Mouse (Mus musculus): ENCODE results near the gene 4930455H04Rik.

The 4930455H04Rik gene

DNA sequence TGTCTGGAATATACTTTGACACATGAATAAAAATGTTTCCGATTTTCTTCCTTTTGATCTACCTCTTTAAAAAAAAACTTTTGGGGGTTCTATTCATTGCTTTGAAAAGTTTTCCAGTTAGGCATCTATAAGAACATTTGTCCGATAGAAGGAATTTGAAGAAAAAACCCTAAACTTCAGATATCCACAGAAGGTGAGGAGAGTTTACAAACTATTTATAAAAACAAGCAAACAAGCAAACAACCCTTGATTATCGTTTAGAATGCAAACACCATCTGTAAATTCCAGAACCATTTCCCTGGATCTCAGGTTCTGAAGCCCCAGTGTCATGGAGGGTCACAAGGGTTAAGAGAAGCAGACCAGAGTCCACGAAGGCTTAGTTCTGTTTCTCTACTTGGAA lies at the start of gene 4930455H04Rik:
TSS of gene 4930455H04Rik (plus strand) at position 301 of the 400 bp plus-strand sequence.
- DNase-seq (ENCODE audit: low read depth, low spot score) = no peak

DNA sequence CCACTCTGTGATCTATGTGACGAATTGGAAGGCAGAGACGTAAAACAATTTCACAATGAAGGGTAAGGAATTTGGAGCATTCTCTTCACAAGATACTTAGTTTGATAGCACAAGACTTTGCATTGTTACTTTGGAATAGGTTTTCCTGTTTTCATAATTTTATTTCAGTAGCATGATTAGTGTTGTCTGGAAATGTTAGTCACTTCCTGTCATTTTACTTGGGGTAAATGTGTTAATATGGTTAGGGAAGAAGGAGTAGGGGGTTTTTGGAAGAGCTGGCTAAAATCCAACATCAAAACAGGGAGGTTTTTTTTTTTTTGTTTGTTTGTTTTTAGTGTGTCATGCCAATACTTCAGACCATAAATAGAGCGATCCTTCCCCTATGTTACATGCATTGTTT lies 46.5 kb upstream of the 4930455H04Rik start:
- DNase-seq (ENCODE audit: low read depth, low spot score) = no peak

DNA sequence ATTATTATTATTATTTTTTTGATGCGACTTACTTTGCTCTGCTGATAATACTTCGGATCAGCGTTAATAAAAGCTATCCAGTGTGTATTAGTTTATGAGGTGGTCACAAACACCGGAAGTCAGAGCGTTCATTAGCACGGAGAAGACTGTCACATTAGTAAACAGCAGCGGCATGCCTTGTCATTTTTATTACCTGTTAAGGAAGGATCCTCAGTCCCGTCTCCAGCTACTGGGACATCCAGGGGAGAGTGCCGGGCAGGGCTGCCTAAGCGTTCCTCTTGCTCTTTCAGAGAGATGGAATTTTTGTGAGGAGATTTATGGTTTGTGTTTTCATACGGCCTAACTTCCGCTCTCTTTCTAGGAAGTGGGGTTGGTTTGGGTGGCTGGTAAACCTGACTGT lies 45.0 kb upstream of the 4930455H04Rik start:
- DNase-seq (ENCODE audit: low read depth, low spot score) = no peak

DNA sequence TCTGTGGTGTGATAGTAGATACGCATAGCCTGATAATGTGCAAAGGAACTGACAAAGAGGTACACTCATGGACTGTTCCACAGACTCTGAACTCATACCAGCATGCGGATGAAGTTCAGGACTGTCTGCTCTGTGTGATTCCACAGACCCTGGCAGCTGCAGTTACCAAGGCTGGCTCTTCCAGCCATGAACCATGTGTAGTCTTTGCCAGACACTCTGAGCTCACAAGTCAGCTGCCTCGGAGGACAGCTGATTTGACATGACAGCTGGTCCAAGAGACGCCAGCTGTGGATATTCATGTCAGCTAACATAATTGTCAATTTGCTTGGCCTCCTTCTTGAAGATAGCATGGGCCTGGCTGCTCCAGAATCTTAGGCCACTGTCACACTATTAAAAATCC lies 39.1 kb upstream of the 4930455H04Rik start:
- no peak for DNase-seq (ENCODE audit: low read depth, low spot score)

DNA sequence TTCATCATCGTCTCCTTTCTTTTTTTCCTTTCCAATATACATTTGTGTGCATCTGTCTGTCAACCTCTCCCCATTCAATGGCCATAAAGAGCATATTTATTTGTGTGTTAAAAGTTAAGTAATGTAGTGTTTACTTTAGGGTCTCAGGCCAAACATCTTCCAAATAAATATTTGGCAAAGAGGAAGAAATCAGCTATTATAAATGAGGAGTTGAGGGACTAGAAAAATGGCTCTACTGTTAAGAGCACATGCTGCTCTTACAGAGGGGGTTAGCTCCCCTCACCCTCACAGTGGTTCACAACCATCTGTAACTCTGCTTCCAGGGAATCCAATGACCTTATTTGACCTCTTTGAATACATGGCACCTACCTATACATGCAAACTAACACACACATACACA lies 34.9 kb upstream of the 4930455H04Rik start:
- DNase-seq (ENCODE audit: low read depth, low spot score) = no peak

DNA sequence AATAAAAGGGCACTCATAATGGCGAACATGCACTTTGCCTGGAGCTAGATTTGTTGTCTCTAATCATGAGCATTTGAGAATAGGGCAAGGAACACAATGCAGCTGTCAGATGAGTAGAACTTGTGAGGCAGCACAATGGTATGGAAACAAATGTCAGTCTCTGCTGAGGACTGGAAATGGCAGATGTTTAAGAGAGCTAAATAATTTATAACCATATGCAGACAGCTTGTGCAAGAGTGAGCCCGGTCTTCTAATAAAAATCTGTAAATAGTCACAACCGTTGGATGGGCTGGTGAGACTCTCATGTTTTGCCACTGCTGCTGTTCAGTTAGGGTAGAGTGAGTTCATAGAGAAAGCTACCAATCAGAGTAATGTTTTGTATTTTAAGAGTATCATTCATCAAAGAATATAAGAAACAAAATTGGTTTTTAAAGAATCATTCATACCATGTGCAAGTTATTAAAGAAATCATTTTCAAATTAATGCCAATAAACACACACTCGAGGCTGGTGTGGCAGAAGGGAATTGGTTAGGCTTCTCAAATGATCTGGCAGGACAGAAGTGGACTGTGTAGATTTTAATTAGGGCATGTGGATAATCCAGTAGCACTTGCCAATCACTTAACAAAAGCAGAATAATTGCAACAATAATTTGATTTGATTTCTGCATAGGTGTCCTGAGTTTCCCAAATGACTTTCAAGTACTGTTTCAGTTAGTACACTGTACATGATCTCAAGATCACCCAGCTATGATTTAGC lies 31.0 kb upstream of the 4930455H04Rik start:
- DNase-seq (ENCODE audit: low read depth, low spot score) = no peak

DNA sequence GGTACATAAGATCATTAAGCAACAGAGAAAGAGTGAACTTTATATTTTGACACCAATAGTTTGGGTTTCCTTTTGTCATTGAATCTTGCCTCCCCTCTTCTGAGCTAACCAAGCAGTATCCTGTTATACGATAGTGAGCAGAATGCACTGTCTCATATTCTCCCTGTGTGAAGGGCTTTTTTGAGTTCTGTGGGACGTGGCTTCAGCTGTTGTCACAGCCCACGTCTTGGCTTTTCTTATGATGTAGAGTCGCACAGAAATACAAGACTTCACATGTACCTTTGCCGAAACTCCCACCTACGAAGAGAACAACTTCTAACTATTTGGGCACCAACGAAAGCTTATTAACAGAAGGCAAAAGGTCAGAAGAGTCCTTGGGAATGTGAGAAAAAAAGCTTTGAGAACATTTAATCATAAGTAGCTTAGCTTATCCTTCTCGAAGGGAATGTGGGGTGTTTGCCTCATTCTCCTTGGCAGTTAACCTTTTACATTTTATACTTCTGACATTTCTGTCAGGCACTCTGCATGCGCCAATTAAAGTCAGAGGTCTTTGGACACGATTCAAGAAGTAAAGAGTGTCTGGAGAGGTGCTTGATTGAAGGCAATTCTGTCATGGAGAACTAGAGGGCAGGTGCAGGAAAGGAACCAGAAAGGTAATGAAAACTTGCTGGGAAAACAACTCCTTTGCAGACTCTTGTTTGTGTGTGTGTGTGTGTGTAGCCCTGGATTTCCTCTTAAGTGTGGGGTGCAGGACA lies 27.1 kb upstream of the 4930455H04Rik start:
- no peak for DNase-seq (ENCODE audit: low read depth, low spot score)

DNA sequence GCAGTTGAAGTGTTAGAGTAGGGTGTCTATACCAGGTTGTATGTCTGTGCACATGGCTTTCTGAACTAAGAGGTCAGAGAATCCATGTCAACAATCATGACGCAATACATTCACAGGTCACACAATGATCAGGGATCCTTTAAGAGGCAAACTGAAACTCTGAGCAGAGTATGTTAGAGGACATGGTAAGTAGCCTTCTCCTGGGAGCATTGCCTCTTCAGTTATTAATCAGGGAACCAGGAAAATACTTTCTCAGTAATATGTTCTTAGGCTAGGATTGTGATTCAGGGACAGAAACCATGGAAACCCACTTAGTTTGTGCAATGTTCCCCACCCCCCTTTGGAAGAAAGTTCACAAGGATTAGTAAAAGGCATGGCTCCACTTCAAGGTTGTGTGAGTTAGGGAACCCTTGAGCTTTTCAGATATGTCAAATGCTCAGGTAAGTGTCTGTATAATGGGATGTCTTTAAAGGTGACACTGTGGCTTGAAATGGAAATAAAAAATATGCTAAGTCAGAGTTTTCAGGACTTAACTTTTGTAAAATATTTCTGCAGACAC lies 26.4 kb upstream of the 4930455H04Rik start:
- no peak for DNase-seq (ENCODE audit: low read depth, low spot score)

DNA sequence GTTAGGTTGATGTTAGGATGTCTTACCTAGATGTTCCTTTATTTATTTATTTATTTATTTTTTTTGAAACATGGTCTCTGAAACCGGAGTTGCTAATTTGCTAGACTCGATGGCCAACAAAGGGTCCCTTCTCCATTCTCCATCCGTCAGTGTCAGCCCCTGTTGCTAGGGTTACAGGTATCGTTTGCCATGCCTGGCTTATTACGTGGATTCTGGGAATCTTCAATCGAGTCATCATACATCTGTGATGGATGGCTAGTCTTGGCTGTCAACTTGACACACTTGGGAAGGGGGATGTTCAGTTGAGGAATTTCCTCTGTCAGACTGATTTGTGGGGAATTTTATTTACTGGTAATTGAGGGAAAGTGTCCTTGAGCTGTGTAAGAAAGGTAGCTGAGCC lies 25.3 kb upstream of the 4930455H04Rik start:
- no peak for DNase-seq (ENCODE audit: low read depth, low spot score)

DNA sequence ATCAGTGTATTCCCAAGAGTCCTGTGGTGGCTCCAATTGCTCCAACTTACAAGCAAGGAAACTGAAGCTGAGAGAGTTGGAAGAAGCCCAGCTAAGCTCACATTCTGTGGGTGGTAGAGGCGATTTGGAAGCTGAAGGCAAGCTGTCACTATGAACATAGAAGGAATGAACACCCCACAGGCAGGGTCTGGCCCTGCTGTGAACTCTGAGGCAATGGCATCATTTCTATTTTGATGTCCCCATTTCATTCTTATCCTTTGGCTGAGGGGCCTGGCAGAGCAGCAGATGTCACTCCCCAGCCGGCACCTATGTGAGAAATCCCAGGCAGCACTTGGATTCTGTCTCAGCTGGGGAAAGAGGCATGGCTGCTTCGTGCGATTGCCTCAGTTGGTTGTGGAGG lies 24.6 kb upstream of the 4930455H04Rik start:
- no peak for DNase-seq (ENCODE audit: low read depth, low spot score)

DNA sequence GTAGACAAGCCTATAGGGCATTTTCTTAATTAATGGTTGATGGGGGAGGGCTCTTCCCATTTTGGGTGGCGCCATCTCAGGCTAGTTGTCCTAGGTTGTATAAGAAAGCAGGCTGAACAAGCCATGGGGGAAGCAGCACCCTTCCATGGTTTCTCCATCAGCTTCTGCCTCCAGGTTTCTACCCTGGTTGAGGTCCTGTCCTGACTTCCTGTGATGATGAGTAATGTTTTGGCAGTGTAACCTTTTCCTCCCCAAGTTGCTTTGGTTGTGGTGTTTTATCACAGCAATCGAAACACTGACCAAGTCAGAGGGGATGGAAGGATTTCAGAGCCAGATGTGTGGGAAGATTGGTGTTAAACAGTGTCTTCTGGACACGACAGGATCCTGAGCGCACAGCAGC lies 21.6 kb upstream of the 4930455H04Rik start:
- no peak for DNase-seq (ENCODE audit: low read depth, low spot score)

DNA sequence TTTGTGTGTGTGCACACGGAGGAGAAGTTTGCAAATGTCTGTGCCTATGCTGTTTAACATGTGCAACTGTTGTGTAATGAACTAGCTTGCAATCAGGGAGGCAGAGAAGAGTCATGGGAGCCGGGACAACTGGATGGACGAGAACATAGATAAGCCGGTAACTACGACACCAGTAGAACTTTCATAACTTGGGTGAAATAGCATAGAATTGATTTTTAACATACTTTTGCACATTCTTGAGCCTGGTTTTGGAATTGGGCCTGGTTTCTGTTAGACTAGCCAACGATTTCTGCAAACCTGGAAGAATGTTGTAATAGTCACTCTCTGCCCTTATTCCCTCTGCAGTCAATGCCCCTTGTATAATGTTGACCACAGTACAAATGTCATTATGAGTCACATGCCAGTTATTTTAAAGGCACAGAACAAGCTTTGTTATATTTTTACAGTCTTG lies 17.4 kb upstream of the 4930455H04Rik start:
- DNase-seq (ENCODE audit: low read depth, low spot score) = no peak

DNA sequence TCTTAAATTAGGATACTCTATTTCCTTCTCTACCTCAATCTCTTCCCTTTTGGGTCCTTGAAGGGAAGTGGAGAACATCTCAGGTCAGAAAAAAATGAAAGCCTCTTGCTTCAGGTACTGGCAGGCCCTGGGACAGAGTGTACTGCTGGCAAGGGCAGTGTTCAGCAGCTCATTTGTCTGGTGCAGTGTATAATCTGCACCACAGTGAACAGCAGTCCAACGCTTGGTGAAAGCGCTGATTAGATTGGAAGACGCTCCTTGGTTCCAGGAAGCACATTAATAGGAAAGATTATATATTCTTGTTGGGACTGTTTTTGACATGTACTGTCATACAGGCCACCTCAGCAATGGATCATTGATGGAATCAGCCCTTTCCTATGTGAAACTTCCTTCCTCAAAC lies 16.6 kb upstream of the 4930455H04Rik start:
- no peak for DNase-seq (ENCODE audit: low read depth, low spot score)

DNA sequence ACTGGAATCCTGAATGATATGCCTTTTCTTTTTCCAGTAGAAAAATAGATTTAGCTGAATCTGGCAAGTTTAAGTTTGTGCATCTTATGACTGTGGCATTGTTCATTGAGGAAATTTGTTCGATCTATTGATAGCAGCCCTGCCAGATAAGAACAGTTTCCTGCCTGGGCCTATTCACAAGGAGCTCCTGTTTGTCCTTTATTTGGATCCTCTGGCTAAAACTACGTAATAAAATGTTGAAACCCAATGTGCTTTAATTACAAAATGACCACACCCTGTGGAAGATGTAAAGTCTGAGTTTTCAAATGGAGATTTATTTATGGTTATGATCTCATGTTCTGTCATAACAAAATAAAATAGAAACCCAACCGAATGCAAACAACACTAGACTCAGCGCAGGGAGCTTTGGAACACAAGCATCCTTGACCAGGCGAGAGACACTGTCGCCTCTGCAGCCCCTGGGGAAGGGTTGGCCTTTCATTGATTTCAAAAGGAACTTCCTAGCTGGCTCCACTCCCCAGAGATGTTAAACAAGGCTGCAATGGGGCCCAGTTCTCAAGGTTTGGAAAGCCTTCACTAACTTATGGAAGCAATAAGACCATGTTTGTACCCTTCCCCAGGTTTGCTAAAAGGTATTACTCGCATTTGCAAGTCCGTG lies 15.7 kb upstream of the 4930455H04Rik start:
- DNase-seq (ENCODE audit: low read depth, low spot score) = no peak

DNA sequence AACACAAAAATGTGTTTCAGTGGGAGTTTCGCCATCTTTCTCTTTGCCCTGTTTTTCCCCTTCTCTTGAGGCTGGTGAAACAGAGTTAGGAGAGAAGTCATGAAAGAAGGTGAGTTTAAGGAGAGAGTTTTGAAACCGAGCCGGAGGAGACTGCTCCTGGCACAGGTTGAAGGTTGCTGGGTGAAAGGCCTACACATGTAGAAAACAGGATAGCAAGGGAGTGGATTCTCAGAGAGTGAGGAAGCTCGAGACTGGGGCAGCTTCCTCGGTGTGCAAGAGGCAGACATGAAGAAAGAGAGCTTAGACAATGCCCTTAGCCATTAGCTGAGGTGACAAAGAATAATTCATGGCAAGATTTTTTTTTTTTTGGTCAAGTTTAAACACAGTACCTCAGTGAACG lies 14.7 kb upstream of the 4930455H04Rik start:
- no peak for DNase-seq (ENCODE audit: low read depth, low spot score)

DNA sequence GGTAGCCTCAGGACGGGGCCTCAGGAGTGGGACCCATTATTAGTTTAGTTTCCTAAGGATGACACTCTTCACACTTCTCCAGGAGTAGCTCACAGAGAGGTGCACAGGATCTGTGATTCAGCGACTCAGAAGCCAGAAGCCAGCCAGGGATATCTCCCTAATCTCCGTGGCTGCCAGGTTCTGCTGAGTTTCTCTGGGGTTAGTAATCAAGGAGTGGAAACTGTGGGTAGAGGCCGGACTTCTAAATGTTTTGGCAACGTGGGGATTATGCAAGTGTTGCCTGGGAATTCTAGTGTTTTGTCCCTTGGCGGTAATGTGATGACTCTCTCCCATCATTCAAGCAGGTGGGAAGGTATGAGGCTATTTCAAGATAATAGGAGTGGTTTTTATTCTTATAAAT lies 13.0 kb upstream of the 4930455H04Rik start:
- no peak for DNase-seq (ENCODE audit: low read depth, low spot score)

DNA sequence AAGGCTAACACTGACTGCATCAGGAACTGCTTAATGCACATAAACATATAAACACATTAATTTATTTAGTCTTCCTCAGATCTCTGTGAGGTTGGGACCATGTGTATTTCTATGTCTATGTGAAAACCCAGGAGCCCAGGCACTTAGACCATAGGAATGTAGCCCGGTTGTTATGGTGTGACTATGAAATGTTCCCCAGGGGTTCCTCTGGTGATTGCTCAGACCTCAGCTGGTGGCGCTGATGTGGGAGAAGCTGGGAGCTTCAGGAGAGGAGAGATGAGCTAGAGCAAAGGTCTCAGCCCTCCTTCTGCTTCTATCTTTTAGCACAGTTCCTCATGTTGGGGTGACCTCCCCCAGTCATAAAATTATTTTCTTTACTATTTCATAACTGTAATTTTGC lies 7.7 kb upstream of the 4930455H04Rik start:
- DNase-seq (ENCODE audit: low read depth, low spot score) = no peak

DNA sequence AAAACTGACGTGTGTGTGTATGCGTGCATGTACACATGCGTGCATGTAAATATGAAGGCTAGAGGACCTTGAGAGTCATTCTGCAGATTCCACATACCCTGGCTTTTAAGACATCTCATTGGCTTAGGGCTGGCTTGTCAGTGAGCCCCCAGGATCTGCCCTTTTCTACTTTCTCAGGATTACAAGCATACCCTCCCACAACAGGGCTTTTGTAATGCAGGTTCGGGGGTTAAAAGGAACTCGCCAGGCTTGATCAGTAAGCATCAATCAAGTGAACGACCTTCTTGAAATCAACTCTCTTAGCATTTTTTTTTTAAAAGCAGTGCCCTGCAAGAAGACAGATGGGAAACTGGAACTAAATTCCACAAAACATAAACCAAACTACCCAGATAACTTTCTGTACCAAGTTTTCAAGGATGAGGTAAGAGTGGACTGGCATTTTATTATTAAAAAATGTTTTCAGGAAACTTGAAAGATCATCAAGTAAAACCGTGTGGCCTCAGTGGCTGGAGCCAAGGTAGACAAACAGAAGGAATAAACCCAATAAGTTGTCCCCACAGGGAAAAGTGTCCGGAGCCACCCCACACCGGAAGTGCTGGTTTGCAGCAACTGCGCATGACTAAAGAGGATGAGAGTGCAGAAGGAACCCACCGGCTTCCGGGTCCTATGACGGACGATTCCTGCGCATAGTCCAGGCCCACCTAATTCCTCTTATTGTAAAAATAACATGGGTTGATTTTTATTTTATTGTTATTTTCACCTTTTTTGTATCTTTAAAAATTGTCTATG lies 6.5 kb upstream of the 4930455H04Rik start:
- peak; percentile 62 for DNase-seq (ENCODE audit: low read depth, low spot score)

DNA sequence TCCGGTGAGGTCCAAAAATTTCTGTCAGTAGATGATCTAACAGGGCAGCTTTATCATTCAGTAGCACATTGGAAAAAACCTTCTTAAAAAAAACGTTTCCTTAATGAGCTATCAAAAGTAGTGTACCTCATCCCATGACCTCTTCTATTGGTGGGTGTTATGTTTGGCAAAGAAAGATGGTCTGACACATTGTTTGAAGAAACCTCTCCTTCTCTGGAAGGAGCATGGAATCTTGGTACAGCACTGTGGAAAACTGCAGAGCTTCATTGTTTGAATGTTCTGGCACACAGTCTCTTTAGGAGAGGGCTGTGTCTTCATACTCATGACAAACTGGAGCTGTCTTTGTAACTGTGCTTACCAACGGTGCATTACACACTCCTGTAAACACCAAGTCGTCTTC lies 4.9 kb upstream of the 4930455H04Rik start:
- DNase-seq (ENCODE audit: low read depth, low spot score) = no peak

DNA sequence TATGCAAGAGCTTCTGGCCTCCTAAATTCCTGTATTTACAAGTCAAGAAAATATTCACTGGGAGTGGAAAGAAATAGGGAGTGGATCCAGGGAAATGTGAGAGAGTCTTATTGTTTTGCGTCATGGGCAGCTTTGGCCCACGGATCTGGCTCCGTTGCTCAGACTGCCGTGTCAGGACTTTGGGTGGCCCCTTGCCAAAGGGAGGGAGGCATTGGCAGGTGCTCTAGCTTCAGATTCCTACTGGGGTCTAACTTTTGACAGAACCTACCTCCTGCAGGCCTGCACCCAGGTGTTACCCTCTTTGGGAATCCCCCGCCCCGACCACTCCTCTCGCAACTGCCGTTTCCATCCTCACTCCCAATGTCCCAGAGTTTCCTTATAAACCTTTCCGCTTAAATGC lies 3.6 kb upstream of the 4930455H04Rik start:
- no peak for DNase-seq (ENCODE audit: low read depth, low spot score)

DNA sequence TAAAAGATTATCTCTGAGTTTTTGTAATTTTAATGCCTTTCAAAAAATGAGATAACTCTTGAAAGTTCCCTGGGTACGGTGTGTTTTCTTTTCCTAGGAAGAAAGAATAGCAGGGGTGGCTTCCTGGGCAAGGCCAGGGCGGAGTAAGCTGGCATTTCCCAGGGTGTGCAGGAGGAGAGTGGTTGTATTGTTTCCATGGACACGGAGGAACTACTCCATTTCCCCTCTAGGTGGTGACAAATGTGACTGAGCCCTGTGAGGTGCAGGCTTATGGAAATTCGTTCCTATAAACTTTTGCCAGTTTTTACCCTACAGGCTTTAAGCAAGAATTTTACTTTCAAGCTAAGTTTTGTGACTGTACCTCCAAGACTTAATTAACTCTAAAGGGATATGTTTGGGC lies 1.8 kb upstream of the 4930455H04Rik start:
- DNase-seq (ENCODE audit: low read depth, low spot score) = peak; percentile 68

All from ZHBTc4 (cell line).